Mouse (Mus musculus): ENCODE data around the gene Olfr54. TPM values are rescaled to one million over a fixed set of nuclear protein-coding genes. Genes with fewer than 3 reads are reported as not detected.
"Not testable (repeated sequence)": the region's sequence is repeated elsewhere in the genome, so short reads cannot be mapped to it uniquely, and the experiment has no call there.

Olfr54 gene
- polyA plus RNA-seq, 1 experiment from 2014 or later: 0.04 TPM

GRCm38 (mm10) chr11:51029381-51029780 lies 15.3 kb downstream of the Olfr54 start:
- not testable (repeated sequence) for H3K27me3 ChIP-seq (replicated peaks; ENCODE audit: control insufficient read depth, insufficient read depth, low read length); H3K4me1 ChIP-seq (ENCODE audit: control insufficient read depth, insufficient read depth, low read length); H3K4me3 ChIP-seq (ENCODE audit: low read depth, low read length); DNase-seq (ENCODE audit: low spot score); ATAC-seq (ENCODE audit: low read depth); H3K9me3 ChIP-seq (ENCODE audit: control insufficient read depth, low read length); H3K27ac ChIP-seq (replicated peaks; ENCODE audit: low read depth, low read length); H3K4me2 ChIP-seq (ENCODE audit: low read depth, low read length); H3K9ac ChIP-seq (ENCODE audit: low read depth, low read length); H3K36me3 ChIP-seq (ENCODE audit: control insufficient read depth, insufficient read depth, low read length)
- 76% methylated on average over 8 of the region's 8 CpGs for WGBS

- Histone ChIP-seq H3K9me3 (ENCODE audit: control insufficient read depth, low read length) (no peaks in the 10 kb centered on the region), H3K4me3 (ENCODE audit: low read depth, low read length) (no peak overlapping the region), H3K36me3 (ENCODE audit: control insufficient read depth, insufficient read depth, low read length) (no peaks in the 10 kb centered on the region), H3K27me3 (replicated peaks; ENCODE audit: control insufficient read depth, insufficient read depth, low read length) (no peaks in the 10 kb centered on the region), H3K27ac (replicated peaks; ENCODE audit: low read depth, low read length) (no peak overlapping the region), H3K4me1 (ENCODE audit: control insufficient read depth, insufficient read depth, low read length) (no peaks in the 10 kb centered on the region), H3K4me2 (ENCODE audit: low read depth, low read length) (no peak overlapping the region), H3K9ac (ENCODE audit: low read depth, low read length) (no peak overlapping the region)
- ATAC-seq (ENCODE audit: low read depth) (no peak), DNase-seq (ENCODE audit: low spot score) (no peak)
- WGBS: 74% methylated on average over 2 of the region's 2 CpGs
Observed at GRCm38 (mm10) chr11:51030225-51030624, 16.2 kb downstream of the Olfr54 start.

GRCm38 (mm10) chr11:51032851-51033250 lies 18.8 kb downstream of the Olfr54 start:
- peak; percentile 20 for DNase-seq (ENCODE audit: low spot score)

GRCm38 (mm10) chr11:51034141-51034540 lies 20.1 kb downstream of the Olfr54 start:
- not testable (repeated sequence) for H3K27me3 ChIP-seq (replicated peaks; ENCODE audit: control insufficient read depth, insufficient read depth, low read length); H3K36me3 ChIP-seq (ENCODE audit: control insufficient read depth, insufficient read depth, low read length); H3K9ac ChIP-seq (ENCODE audit: low read depth, low read length); ATAC-seq (ENCODE audit: low read depth); H3K4me2 ChIP-seq (ENCODE audit: low read depth, low read length); H3K27ac ChIP-seq (replicated peaks; ENCODE audit: low read depth, low read length); H3K4me1 ChIP-seq (ENCODE audit: control insufficient read depth, insufficient read depth, low read length); H3K9me3 ChIP-seq (ENCODE audit: control insufficient read depth, low read length); H3K4me3 ChIP-seq (ENCODE audit: low read depth, low read length); DNase-seq (ENCODE audit: low spot score)

More at GRCm38 (mm10) chr11:51032851-51033250, 18.8 kb downstream of the Olfr54 start:
- Histone ChIP-seq H3K4me1 (ENCODE audit: control insufficient read depth, insufficient read depth, low read length) (no peaks in the 10 kb centered on the region), H3K4me2 (ENCODE audit: low read depth, low read length) (no peak overlapping the region), H3K4me3 (ENCODE audit: low read depth, low read length) (no peak overlapping the region), H3K36me3 (ENCODE audit: control insufficient read depth, insufficient read depth, low read length) (no peaks in the 10 kb centered on the region), H3K27me3 (replicated peaks; ENCODE audit: control insufficient read depth, insufficient read depth, low read length) (no peaks in the 10 kb centered on the region), H3K27ac (replicated peaks; ENCODE audit: low read depth, low read length) (no peak overlapping the region), H3K9ac (ENCODE audit: low read depth, low read length) (no peak overlapping the region), H3K9me3 (ENCODE audit: control insufficient read depth, low read length) (no peaks in the 10 kb centered on the region)
- no peak for ATAC-seq (ENCODE audit: low read depth)
- 6% methylated on average over 1 of the region's 1 CpGs for WGBS

- Histone ChIP-seq H3K4me2 (ENCODE audit: low read depth, low read length) (no peak overlapping the region), H3K4me3 (ENCODE audit: low read depth, low read length) (no peak overlapping the region), H3K9me3 (ENCODE audit: control insufficient read depth, low read length) (no peaks in the 10 kb centered on the region), H3K4me1 (ENCODE audit: control insufficient read depth, insufficient read depth, low read length) (no peaks in the 10 kb centered on the region), H3K27me3 (replicated peaks; ENCODE audit: control insufficient read depth, insufficient read depth, low read length) (no peaks in the 10 kb centered on the region), H3K27ac (replicated peaks; ENCODE audit: low read depth, low read length) (no peak overlapping the region), H3K36me3 (ENCODE audit: control insufficient read depth, insufficient read depth, low read length) (no peaks in the 10 kb centered on the region), H3K9ac (ENCODE audit: low read depth, low read length) (no peak overlapping the region)
- 84% methylated on average over 2 of the region's 2 CpGs for WGBS
- DNase-seq (ENCODE audit: low spot score) (no peak), ATAC-seq (ENCODE audit: low read depth) (no peak)
Observed at GRCm38 (mm10) chr11:51035951-51036350, 21.9 kb downstream of the Olfr54 start.

- 77% methylated on average over 3 of the region's 3 CpGs for WGBS
- H3K4me1 ChIP-seq (ENCODE audit: control insufficient read depth, insufficient read depth, low read length); DNase-seq (ENCODE audit: low spot score); ATAC-seq (ENCODE audit: low read depth); H3K36me3 ChIP-seq (ENCODE audit: control insufficient read depth, insufficient read depth, low read length); H3K27me3 ChIP-seq (replicated peaks; ENCODE audit: control insufficient read depth, insufficient read depth, low read length); H3K4me2 ChIP-seq (ENCODE audit: low read depth, low read length); H3K27ac ChIP-seq (replicated peaks; ENCODE audit: low read depth, low read length); H3K9ac ChIP-seq (ENCODE audit: low read depth, low read length); H3K9me3 ChIP-seq (ENCODE audit: control insufficient read depth, low read length); H3K4me3 ChIP-seq (ENCODE audit: low read depth, low read length): not testable (repeated sequence)
Observed at GRCm38 (mm10) chr11:51044776-51045175, 30.7 kb downstream of the Olfr54 start.

- H3K27me3 ChIP-seq (replicated peaks; ENCODE audit: control insufficient read depth, insufficient read depth, low read length); H3K9me3 ChIP-seq (ENCODE audit: control insufficient read depth, low read length); ATAC-seq (ENCODE audit: low read depth); DNase-seq (ENCODE audit: low spot score); H3K4me3 ChIP-seq (ENCODE audit: low read depth, low read length); H3K27ac ChIP-seq (replicated peaks; ENCODE audit: low read depth, low read length); H3K4me2 ChIP-seq (ENCODE audit: low read depth, low read length); H3K36me3 ChIP-seq (ENCODE audit: control insufficient read depth, insufficient read depth, low read length); H3K9ac ChIP-seq (ENCODE audit: low read depth, low read length); H3K4me1 ChIP-seq (ENCODE audit: control insufficient read depth, insufficient read depth, low read length): not testable (repeated sequence)
- WGBS: 67% methylated on average over 2 of the region's 3 CpGs
Observed at GRCm38 (mm10) chr11:51047809-51048208, 33.8 kb downstream of the Olfr54 start, which contains the start of gene Olfr1375. TSS of gene Olfr1375 (plus strand) at chr11:51048109.

- Histone ChIP-seq H3K27me3 (replicated peaks; ENCODE audit: control insufficient read depth, insufficient read depth, low read length) (no peaks in the 10 kb centered on the region), H3K9ac (ENCODE audit: low read depth, low read length) (no peak overlapping the region), H3K36me3 (ENCODE audit: control insufficient read depth, insufficient read depth, low read length) (no peaks in the 10 kb centered on the region), H3K9me3 (ENCODE audit: control insufficient read depth, low read length) (no peaks in the 10 kb centered on the region), H3K4me1 (ENCODE audit: control insufficient read depth, insufficient read depth, low read length) (no peaks in the 10 kb centered on the region), H3K4me3 (ENCODE audit: low read depth, low read length) (no peak overlapping the region), H3K27ac (replicated peaks; ENCODE audit: low read depth, low read length) (no peak overlapping the region), H3K4me2 (ENCODE audit: low read depth, low read length) (no peak overlapping the region)
- whole genome bisulfite sequencing: 59% methylated on average over 2 of the region's 2 CpGs
- no peak for DNase-seq (ENCODE audit: low spot score)
- ATAC-seq (ENCODE audit: low read depth): no peak
Observed at GRCm38 (mm10) chr11:51051678-51052077, 37.6 kb downstream of the Olfr54 start.

GRCm38 (mm10) chr11:51053230-51053629 lies 39.2 kb downstream of the Olfr54 start:
- Histone ChIP-seq H3K36me3 (ENCODE audit: control insufficient read depth, insufficient read depth, low read length) (no peaks in the 10 kb centered on the region), H3K4me3 (ENCODE audit: low read depth, low read length) (no peak overlapping the region), H3K4me1 (ENCODE audit: control insufficient read depth, insufficient read depth, low read length) (no peaks in the 10 kb centered on the region), H3K27ac (replicated peaks; ENCODE audit: low read depth, low read length) (no peak overlapping the region), H3K9me3 (ENCODE audit: control insufficient read depth, low read length) (no peaks in the 10 kb centered on the region), H3K9ac (ENCODE audit: low read depth, low read length) (no peak overlapping the region), H3K27me3 (replicated peaks; ENCODE audit: control insufficient read depth, insufficient read depth, low read length) (no peaks in the 10 kb centered on the region), H3K4me2 (ENCODE audit: low read depth, low read length) (no peak overlapping the region)
- ATAC-seq (ENCODE audit: low read depth) (no peak), DNase-seq (ENCODE audit: low spot score) (no peak)
- WGBS: 51% methylated on average over 3 of the region's 3 CpGs

Measured in embryonic facial prominence, embryonic 14.5 days (tissue).